Mouse (Mus musculus) retina, postnatal 1 day (tissue): ENCODE results near the gene Ppp1r3f.
A peak's percentile ranks its signal among the peaks of the same experiment; 100 is the strongest.

Source experiments
- DNase-seq: peaks from one replicate; pipeline ENCODE4 v3.0.0-alpha.2; 2012

Ppp1r3f gene

GRCm38 (mm10) chrX:7524961-7525360 is 49.1 kb downstream of the Ppp1r3f start:
- peak; percentile 2 for DNase-seq
